Mouse (Mus musculus) testis, adult 2 months (tissue): ENCODE results near the gene Thra.

Experiments
- CTCF ChIP-seq: fragments of 200-500 bp; IDR thresholded peaks from 2 replicates; pipeline ENCODE4 v1.5.1; 2012; ENCODE audit warnings: low read depth, mild to moderate bottlenecking, inconsistent platforms, low read length, moderate library complexity; ENCODE audit not compliant: control insufficient read depth, insufficient read depth, insufficient replicate concordance
- POLR2A ChIP-seq: fragments of 200-500 bp; IDR thresholded peaks from 2 replicates; pipeline ENCODE4 v1.6.1; 2012; ENCODE audit warnings: low read depth, mild to moderate bottlenecking, inconsistent platforms, low read length, moderate library complexity; ENCODE audit not compliant: control insufficient read depth

- TF ChIP-seq CTCF (no peak), POLR2A (no peak)
Measured at GRCm38 (mm10) chr11:98787229-98787628, 46.8 kb downstream of the Thra start.
